Mouse (Mus musculus) embryonic fibroblast, embryonic 13.5 days (primary cell): ENCODE measurements around the gene Klf4. TPM values are rescaled to one million over a fixed set of nuclear protein-coding genes. Genes with fewer than 3 reads are reported as not detected.

Source experiments
- H3K27ac ChIP-seq: 2 replicates; pipeline ENCODE4 v1.5.1; 2012; ENCODE audit warnings: low read length, control low read depth, inconsistent platforms; ENCODE audit not compliant: insufficient read depth
- H3K4me1 ChIP-seq: 2 replicates; pipeline ENCODE4 v1.6.1; 2011; ENCODE audit warnings: low read length; ENCODE audit not compliant: control insufficient read depth, insufficient read depth
- H3K4me3 ChIP-seq: 2 replicates; pipeline ENCODE4 v1.5.1; 2011; ENCODE audit warnings: mild to moderate bottlenecking, control low read depth, low read length; ENCODE audit not compliant: insufficient read depth
- CTCF ChIP-seq: IDR thresholded peaks from 2 replicates; pipeline ENCODE4 v1.5.1; 2011; ENCODE audit warnings: mild to moderate bottlenecking, control low read depth, low read length, moderate library complexity, borderline replicate concordance; ENCODE audit not compliant: insufficient read depth
- POLR2A ChIP-seq: IDR thresholded peaks from 2 replicates; pipeline ENCODE4 v1.6.1; 2011; ENCODE audit warnings: low read depth, mild to moderate bottlenecking, control low read depth, low read length, moderate library complexity
- polyA plus RNA-seq: library from polyadenylated mRNA; stranded (reverse); fragments of >200 nt; gene quantifications from 2 replicates; pipeline ENCODE4 v1.2.4, GENCODE M21; 2011; ENCODE audit warnings: low read depth; ENCODE audit not compliant: missing spikeins, insufficient read length

Klf4 gene
- polyA plus RNA-seq, 1 experiment, result 36.5 TPM

DNA sequence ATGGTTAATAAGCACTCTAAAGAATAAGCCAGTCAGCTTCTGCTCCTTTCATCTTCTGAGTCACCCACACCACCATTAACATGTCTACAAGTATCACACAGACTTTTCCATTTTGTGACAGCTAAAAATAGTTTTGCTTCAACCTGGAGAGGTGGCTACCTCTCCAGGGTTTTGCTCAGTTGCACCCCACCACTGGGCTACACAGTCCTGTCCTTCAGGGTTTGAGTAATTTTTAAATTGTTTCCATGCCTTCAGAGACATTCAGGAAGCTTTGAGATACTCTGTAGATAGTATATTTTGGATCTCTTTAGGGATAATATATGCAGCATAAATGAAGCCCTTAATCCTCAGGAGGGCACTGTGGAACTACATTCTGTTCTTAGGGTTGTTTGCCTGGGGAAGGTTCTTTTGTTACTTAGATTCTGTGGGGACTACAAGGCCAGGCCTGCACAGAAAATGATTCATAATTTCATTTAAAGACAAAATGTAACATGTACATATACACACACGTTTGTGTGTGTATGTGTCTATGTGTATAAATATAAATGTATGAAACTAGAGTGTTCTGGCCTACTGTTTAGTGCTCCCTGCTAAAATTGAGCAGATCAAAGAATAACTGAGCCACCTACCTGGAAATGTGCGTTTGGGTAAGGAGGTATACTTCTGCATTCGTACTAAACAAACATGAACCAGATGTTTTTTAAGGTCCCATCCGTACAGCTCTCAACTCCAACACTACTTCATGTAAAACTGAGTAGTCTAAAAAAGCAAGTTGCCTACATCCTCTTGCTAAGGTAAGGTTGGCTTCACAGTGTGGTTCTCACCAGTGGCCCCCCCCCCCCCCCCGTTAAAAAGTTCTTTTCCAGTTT, 5.8 kb downstream of the Klf4 start:
- peaks cover 3% of the 10 kb centered on the region; the same call in 1 of the 2 replicates for H3K4me1 ChIP-seq
- H3K4me3 ChIP-seq, result no peak overlapping the region
- no peak overlapping the region for H3K27ac ChIP-seq
- no peak for TF ChIP-seq CTCF

DNA sequence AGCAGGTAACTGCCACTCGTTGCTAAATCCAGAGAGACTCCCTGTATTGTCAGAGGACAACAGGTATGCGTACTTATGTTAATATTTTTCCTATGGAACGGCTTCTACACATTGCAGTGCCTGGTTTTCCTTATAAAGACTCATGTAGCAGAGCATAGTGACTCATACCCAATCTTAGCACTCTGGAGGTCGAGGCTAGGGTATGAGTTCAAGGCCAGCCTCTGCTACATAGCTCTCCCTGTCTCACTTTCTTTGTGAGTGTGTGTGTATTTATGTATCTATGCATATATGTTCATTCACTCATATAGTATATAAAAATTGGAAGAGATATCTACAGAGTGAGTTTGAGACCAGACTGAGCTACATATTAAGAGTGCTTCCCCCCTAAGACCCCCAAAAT, 8.3 kb downstream of the Klf4 start:
- TF ChIP-seq CTCF (no peak), POLR2A (no peak)
- Histone ChIP-seq H3K4me3 (no peak overlapping the region), H3K4me1 (peaks cover 3% of the 10 kb centered on the region; the same call in 1 of the 2 replicates), H3K27ac (no peak overlapping the region)

DNA sequence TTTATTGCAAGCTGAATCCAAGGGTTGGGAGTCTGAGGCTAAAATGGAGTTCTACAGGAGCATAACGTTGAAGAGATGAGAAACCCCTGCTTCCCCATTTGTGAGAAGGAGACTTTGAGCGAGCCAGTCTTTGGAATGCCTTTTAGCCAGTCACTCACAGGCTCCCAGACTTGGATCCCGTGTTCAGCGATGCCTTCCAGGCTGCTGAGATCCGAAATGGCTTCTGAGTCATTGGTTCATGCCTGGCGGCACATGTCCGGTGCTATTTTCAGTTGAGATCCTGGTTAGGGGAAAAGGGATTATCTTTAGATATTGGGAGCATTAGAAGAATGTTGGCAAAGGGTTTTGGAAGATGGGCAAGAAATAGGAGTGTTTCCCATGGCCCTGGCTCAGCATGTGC, 14.8 kb downstream of the Klf4 start:
- TF ChIP-seq CTCF (no peak), POLR2A (no peak)
- Histone ChIP-seq H3K4me1 (0 out of 2 replicates have a peak, but pooled peaks cover 2% of the 10 kb centered on the region), H3K4me3 (no peak overlapping the region)

DNA sequence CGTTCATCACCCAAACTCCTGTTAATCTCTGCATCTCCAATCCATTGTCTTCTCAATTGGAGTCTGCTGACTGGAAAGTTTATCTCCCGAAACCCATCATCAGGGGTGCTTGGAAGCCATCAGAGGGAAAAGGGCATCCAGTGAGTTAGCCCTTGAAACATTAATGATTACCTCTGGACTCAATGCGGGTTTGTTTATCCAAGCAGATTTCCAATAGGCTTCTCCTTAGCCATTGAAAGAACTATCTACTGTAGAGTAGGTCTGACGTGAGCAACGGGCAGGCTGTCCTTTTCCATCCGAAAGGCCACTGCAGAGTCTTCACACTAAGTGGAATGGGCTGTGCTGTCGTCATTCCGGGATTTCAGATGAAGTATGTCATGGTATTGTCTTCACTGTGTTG, 16.2 kb downstream of the Klf4 start:
- no peak for TF ChIP-seq POLR2A
- no peak for TF ChIP-seq CTCF

More for the DNA sequence above, 14.8 kb downstream of the Klf4 start:
- no peak overlapping the region for H3K27ac ChIP-seq

DNA sequence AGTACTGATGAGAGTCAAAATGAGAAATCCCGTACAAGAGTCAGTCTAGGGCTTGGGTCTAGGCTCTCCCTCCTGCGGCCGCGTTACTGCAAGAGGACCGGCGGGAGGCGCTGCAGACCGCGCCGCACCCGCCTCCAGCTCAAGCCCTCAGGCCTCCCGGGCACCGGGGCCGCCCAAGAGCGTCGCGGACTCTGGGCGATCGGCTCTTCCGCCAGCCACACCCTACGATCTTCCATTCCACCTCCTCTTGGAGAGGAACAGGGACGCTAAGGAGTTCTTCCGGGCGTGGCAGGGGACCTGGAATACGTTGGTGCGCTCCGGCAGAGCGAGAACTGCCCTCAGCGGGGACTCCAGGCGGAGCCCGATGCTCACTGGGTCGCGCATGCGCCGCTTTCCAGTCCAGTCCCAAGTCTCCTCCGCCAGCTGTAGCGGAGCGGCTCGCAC, 17.5 kb downstream of the Klf4 start:
- TF ChIP-seq POLR2A, result peak; percentile 97
- peak; percentile 50 for TF ChIP-seq CTCF
- Histone ChIP-seq H3K4me3 (peak overlapping the region; percentile 52), H3K4me1 (0 out of 2 replicates have a peak, but pooled peaks cover 2% of the 10 kb centered on the region), H3K27ac (peak overlapping the region; percentile 29; the same call in 1 of the 2 replicates)

More for the DNA sequence above, 16.2 kb downstream of the Klf4 start:
- no peak overlapping the region for H3K4me3 ChIP-seq
- H3K27ac ChIP-seq, result no peak overlapping the region
- H3K4me1 ChIP-seq, result 0 out of 2 replicates have a peak, but pooled peaks cover 2% of the 10 kb centered on the region

DNA sequence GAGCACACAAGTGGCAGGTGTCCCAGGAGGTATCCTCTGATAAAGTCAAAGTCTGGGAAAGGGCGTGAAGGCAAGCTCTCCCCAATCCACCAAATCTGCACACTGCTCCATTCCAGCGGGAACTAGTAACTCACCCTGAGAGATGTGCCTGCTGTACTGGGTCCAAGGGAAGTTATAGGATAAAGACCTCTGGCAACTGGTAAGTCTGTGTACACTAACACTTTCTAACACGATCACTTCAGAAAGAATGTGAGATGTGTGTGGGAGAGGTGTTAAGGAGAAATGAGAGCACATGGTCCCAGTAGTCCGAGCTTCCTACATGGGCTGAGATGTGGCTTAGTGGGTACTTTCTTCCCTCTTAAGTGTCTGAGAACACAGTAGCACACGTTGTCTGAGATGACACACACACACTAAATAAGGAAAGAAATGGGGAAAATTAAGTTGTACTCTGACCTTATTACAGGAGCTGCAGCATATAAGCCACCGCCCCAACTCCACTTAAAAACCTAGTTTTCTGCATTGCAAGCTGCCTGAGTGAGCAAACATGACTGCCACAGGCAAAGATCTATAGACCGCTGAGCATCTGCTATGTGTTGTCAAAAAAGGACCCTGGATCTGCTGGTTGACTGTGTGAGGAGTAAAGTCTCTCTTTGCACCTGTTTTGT, 18.5 kb downstream of the Klf4 start:
- 0 out of 2 replicates have a peak, but pooled peaks cover 2% of the 10 kb centered on the region for H3K4me1 ChIP-seq
- no peak for TF ChIP-seq CTCF
- TF ChIP-seq POLR2A, result no peak
- no peak overlapping the region for H3K4me3 ChIP-seq
- H3K27ac ChIP-seq, result no peak overlapping the region

DNA sequence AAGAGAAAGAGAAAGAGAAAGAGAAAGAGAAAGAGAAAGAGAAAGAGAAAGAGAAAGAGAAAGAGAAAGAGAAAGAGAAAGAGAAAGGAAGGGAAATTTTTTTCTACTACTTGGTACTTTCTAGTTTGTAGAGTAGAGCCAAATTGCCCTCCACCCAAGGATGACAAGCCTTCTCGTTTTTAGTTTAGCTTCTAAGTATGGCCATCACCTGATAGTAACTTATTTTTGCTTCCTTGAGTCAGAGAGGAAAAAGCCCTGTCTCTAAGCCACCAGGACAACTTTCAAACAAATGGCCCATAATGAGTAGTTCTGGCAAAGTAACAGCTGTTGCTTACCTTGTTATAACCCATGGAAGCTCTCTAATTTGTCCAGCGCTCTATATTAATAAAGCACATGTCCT, 20.9 kb downstream of the Klf4 start:
- H3K4me1 ChIP-seq, result 0 out of 2 replicates have a peak, but pooled peaks cover 2% of the 10 kb centered on the region
- no peak overlapping the region for H3K4me3 ChIP-seq
- no peak overlapping the region for H3K27ac ChIP-seq
- TF ChIP-seq CTCF (no peak), POLR2A (no peak)

DNA sequence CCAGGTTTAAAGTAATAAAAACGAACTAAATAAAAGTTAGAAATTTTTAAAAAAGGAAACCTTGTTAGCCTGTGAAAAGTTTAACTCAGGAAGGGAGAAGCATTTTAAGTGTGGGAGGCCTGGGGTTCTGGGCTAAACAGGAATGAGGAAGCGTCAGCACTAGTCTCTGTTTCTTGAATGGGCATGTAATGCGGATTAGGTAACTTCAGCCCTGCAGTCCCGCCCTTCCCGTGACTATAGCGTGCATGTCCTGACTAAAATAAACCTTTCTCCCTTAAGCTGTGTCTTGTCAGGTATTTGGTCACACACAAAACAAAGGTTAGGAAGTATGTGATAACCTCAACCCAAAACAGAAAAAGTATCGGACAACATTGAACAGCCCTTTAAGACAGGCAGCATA, 23.6 kb downstream of the Klf4 start:
- H3K4me1 ChIP-seq, result no peaks in the 10 kb centered on the region
- TF ChIP-seq CTCF (no peak), POLR2A (no peak)
- H3K4me3 ChIP-seq, result no peak overlapping the region
- H3K27ac ChIP-seq, result no peak overlapping the region

DNA sequence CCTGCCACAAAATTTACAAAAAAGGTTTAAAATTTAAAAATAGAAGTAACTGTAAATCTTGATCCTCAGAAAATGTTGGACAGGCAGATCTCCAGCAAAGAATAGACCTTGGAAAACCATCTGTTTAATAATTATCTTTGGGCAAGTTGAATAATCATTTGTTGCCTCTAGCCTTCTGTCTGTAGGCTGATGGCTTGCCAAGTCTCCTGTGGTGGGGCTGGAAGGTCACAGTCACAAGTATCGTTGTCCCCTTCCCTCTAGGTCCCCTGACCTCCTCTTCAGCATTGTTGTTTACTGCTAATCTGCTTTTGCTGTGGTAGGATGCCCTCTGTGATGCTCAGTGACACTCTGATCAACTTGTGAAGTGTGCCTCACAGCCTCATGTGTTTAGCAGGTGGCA, 33.6 kb downstream of the Klf4 start:
- TF ChIP-seq POLR2A, result no peak
- no peak for TF ChIP-seq CTCF
- Histone ChIP-seq H3K4me3 (no peak overlapping the region), H3K27ac (no peak overlapping the region), H3K4me1 (no peaks in the 10 kb centered on the region)

DNA sequence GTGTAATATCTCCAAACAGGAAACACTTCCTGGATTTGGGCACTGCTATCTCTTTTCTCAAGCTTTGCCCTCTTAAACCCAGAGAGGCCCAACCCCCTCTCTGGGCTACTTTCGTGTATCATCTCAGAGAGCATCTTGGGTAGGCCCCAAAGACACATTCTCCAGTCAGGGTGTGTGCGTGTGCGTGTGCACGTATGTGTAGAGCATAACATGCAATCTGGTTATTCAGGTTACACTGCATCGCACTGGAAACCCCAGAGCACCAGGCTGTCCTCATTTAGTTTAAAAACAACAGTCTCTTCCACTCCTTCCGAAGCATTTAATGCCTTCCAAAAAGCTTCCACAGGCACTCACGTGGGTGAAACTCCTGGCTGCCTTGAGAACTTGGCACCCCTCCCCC, 35.9 kb downstream of the Klf4 start:
- no peak overlapping the region for H3K4me3 ChIP-seq
- no peaks in the 10 kb centered on the region for H3K4me1 ChIP-seq
- no peak overlapping the region for H3K27ac ChIP-seq
- TF ChIP-seq POLR2A, result no peak
- TF ChIP-seq CTCF, result no peak
